Mouse (Mus musculus) adrenal gland, postnatal 0 days (tissue): Measurements from ENCODE around the gene Prg4. TPM values are rescaled to one million over a fixed set of nuclear protein-coding genes. Genes with fewer than 3 reads are reported as not detected.

ENCODE experiments used
- polyA plus RNA-seq: library from polyadenylated mRNA; unstranded; fragments of >200 nt; fragmentation: Nextera tagmentation; extraction: Ambion mirVana; gene quantifications from 2 replicates; pipeline ENCODE4 v1.2.1, GENCODE M21; 2015

Gene Prg4
- polyA plus RNA-seq, result 0.65 and 1.5 TPM in 2 replicates

GRCm38 (mm10) chr1:150466132-150466531 lies at the start of gene Prg4:
Gene Prg4, minus strand, starts transcription at chr1:150466165.

Other genes with a start within 250 kb of the Prg4 start
- gene Pdc, start 146.7 kb downstream of the Prg4 start, polyA plus RNA-seq, result not detected in 2 replicates
- gene Tpr, start 73.3 kb downstream of the Prg4 start, polyA plus RNA-seq, result 94.4 and 112 TPM in 2 replicates
- 62.6 and 75.7 TPM in 2 replicates for gene Odr4, start 73.1 kb downstream of the Prg4 start, polyA plus RNA-seq